Mouse (Mus musculus) limb, embryonic 14.5 days (tissue): ENCODE data around the gene Cutc. TPM values are rescaled to one million over a fixed set of nuclear protein-coding genes. Genes with fewer than 3 reads are reported as not detected.

ENCODE experiments used
- ATAC-seq: fragments of 200-750 bp; cut with Nextera tagmentation; 2 replicates; pipeline ENCODE4 v1.8.0; 2017; ENCODE audit warnings: low read depth, moderate number of reproducible peaks, moderate TSS enrichment; ENCODE audit not compliant: low FRiP score
- DNase-seq: peaks from one replicate; pipeline ENCODE4 v3.0.0-alpha.2; 2015; ENCODE audit warnings: low spot score
- H3K27ac ChIP-seq: fragments of 300-500 bp; sonication (generic); replicated peaks from 2 replicates; pipeline ENCODE4 v1.5.1; 2014; ENCODE audit warnings: low read depth, mild to moderate bottlenecking, low read length, moderate library complexity, mixed read lengths
- H3K27me3 ChIP-seq: fragments of 300-500 bp; sonication (generic); 2 replicates; pipeline ENCODE4 v1.6.1; 2014; ENCODE audit warnings: low read length, mixed read lengths; ENCODE audit not compliant: control insufficient read depth, insufficient read depth
- H3K36me3 ChIP-seq: fragments of 300-500 bp; sonication (generic); 2 replicates; pipeline ENCODE4 v1.6.1; 2014; ENCODE audit warnings: mild to moderate bottlenecking, low read length, moderate library complexity, mixed read lengths; ENCODE audit not compliant: control insufficient read depth, insufficient read depth
- H3K4me1 ChIP-seq: fragments of 300-500 bp; sonication (generic); 2 replicates; pipeline ENCODE4 v1.6.1; 2014; ENCODE audit warnings: antibody characterized with exemption, low read length, mixed read lengths; ENCODE audit not compliant: control insufficient read depth, insufficient read depth
- H3K4me2 ChIP-seq: fragments of 300-500 bp; sonication (generic); replicated peaks from 2 replicates; pipeline ENCODE4 v1.6.1; 2014; ENCODE audit warnings: low read depth, mild to moderate bottlenecking, low read length, moderate library complexity; ENCODE audit not compliant: severe bottlenecking
- H3K4me3 ChIP-seq: fragments of 300-500 bp; sonication (generic); replicated peaks from 2 replicates; pipeline ENCODE4 v1.5.1; 2014; ENCODE audit warnings: low read length
- H3K9ac ChIP-seq: fragments of 300-500 bp; sonication (generic); 2 replicates; pipeline ENCODE4 v1.6.1; 2014; ENCODE audit warnings: mild to moderate bottlenecking, low read depth, low read length, moderate library complexity; ENCODE audit not compliant: severe bottlenecking
- H3K9me3 ChIP-seq: fragments of 300-500 bp; sonication (generic); 2 replicates; pipeline ENCODE4 v1.6.1; 2016; ENCODE audit warnings: low read length; ENCODE audit not compliant: control insufficient read depth
- POLR2A ChIP-seq: fragments of 200-500 bp; IDR thresholded peaks from 2 replicates; pipeline ENCODE4 v1.8.0; 2012; ENCODE audit warnings: inconsistent platforms, mild to moderate bottlenecking, moderate library complexity, borderline replicate concordance; ENCODE audit not compliant: insufficient read depth, insufficient read length; ENCODE audit errors: extremely low read depth
- WGBS: fragments of 180-500 bp; shearing (Covaris S2); extraction: QIAGEN DNeasy Blood & Tissue Kit; methylation state at CpG from one replicate; pipeline ENCODE4 v1.1.7; 2014; 5-methylcytosine and 5-hydroxymethylcytosine counted together
- polyA plus RNA-seq, 2 experiments: library from polyadenylated mRNA; depleted of rRNA in 1 of 2; stranded (reverse) in 1 of 2; unstranded in 1 of 2; fragments of >200 nt; fragmentation: Nextera tagmentation in 1 of 2; extraction: Ambion mirVana in 1 of 2; gene quantifications; 2 replicates each; pipeline versions ENCODE4 v1.2.1 to v1.2.3; 2012 to 2014

Cutc gene
- polyA plus RNA-seq, 2 experiments, result 8.2 to 13.0 TPM

- Histone ChIP-seq H3K27me3 (no peaks in the 10 kb centered on the region), H3K27ac (no peak overlapping the region), H3K4me3 (no peak overlapping the region), H3K36me3 (peaks cover 4% of the 10 kb centered on the region), H3K9ac (no peak overlapping the region), H3K9me3 (no peaks in the 10 kb centered on the region), H3K4me2 (no peak overlapping the region), H3K4me1 (no peaks in the 10 kb centered on the region)
- ATAC-seq (no peak), DNase-seq (no peak)
- no peak for TF ChIP-seq POLR2A
- 79% methylated on average over 5 of the region's 5 CpGs for WGBS
Measured at GRCm38 (mm10) chr19:43771499-43771969, 18.7 kb downstream of the Cutc start.

- H3K27ac ChIP-seq, result no peak overlapping the region
- WGBS, result 71% methylated on average over 6 of the region's 6 CpGs
- no peak overlapping the region for H3K9ac ChIP-seq
- no peak overlapping the region for H3K4me2 ChIP-seq
- ATAC-seq, result no peak
- peaks cover 4% of the 10 kb centered on the region for H3K36me3 ChIP-seq
- no peaks in the 10 kb centered on the region for H3K4me1 ChIP-seq
- H3K27me3 ChIP-seq, result no peaks in the 10 kb centered on the region
- no peaks in the 10 kb centered on the region for H3K9me3 ChIP-seq
- DNase-seq, result no peak
- H3K4me3 ChIP-seq, result no peak overlapping the region
- no peak for TF ChIP-seq POLR2A
Measured at GRCm38 (mm10) chr19:43772311-43772710, 19.5 kb downstream of the Cutc start.

GRCm38 (mm10) chr19:43775433-43775832, 22.6 kb downstream of the Cutc start:
- 72% methylated on average over 10 of the region's 10 CpGs for WGBS
- DNase-seq, result no peak

GRCm38 (mm10) chr19:43776561-43776960, 23.8 kb downstream of the Cutc start:
- no peaks in the 10 kb centered on the region for H3K27me3 ChIP-seq
- H3K9me3 ChIP-seq, result no peaks in the 10 kb centered on the region
- DNase-seq, result no peak
- no peak overlapping the region for H3K9ac ChIP-seq
- no peak overlapping the region for H3K4me3 ChIP-seq
- no peak for ATAC-seq
- no peak for TF ChIP-seq POLR2A
- no peak overlapping the region for H3K27ac ChIP-seq
- H3K36me3 ChIP-seq, result no peaks in the 10 kb centered on the region
- no peak overlapping the region for H3K4me2 ChIP-seq
- 71% methylated on average over 4 of the region's 4 CpGs for WGBS
- H3K4me1 ChIP-seq, result no peaks in the 10 kb centered on the region

More at GRCm38 (mm10) chr19:43775433-43775832, 22.6 kb downstream of the Cutc start:
- no peak overlapping the region for H3K4me2 ChIP-seq
- H3K27me3 ChIP-seq, result no peaks in the 10 kb centered on the region
- no peak overlapping the region for H3K27ac ChIP-seq
- H3K36me3 ChIP-seq, result no peaks in the 10 kb centered on the region
- ATAC-seq, result no peak
- no peak for TF ChIP-seq POLR2A
- H3K4me1 ChIP-seq, result no peaks in the 10 kb centered on the region
- H3K9me3 ChIP-seq, result no peaks in the 10 kb centered on the region
- H3K9ac ChIP-seq, result no peak overlapping the region
- H3K4me3 ChIP-seq, result no peak overlapping the region

- no peak overlapping the region for H3K27ac ChIP-seq
- no peaks in the 10 kb centered on the region for H3K36me3 ChIP-seq
- no peak overlapping the region for H3K4me3 ChIP-seq
- no peaks in the 10 kb centered on the region for H3K9me3 ChIP-seq
- ATAC-seq (no peak), DNase-seq (no peak)
- H3K4me1 ChIP-seq, result no peaks in the 10 kb centered on the region
- H3K27me3 ChIP-seq, result no peaks in the 10 kb centered on the region
- no peak for TF ChIP-seq POLR2A
- WGBS, result 66% methylated on average over 2 of the region's 2 CpGs
- H3K4me2 ChIP-seq, result no peak overlapping the region
- no peak overlapping the region for H3K9ac ChIP-seq
Measured at GRCm38 (mm10) chr19:43777308-43777707, 24.5 kb downstream of the Cutc start.

GRCm38 (mm10) chr19:43780391-43780790, 27.6 kb downstream of the Cutc start:
- Histone ChIP-seq H3K4me2 (no peak overlapping the region), H3K36me3 (no peaks in the 10 kb centered on the region), H3K27ac (no peak overlapping the region), H3K9ac (no peak overlapping the region), H3K4me3 (no peak overlapping the region), H3K4me1 (no peaks in the 10 kb centered on the region), H3K9me3 (no peaks in the 10 kb centered on the region), H3K27me3 (no peaks in the 10 kb centered on the region)
- no peak for TF ChIP-seq POLR2A
- no peak for ATAC-seq
- no peak for DNase-seq
- WGBS, result 82% methylated on average over 5 of the region's 5 CpGs
